ENCODE assay signal across 21 mouse cellular contexts in genomic region chr16:18751101-18751500, GRCm38 (mm10). TPM values are rescaled to one million over a fixed set of nuclear protein-coding genes. Genes with fewer than 3 reads are reported as not detected.
A peak's percentile ranks its signal among the peaks of the same experiment; 100 is the strongest.
DNase-seq lines count a peak whose midpoint lies in the region; ATAC-seq and TF ChIP-seq lines count a peak whose summit lies in the region.
"Had no signal": no experiment of that assay in that cellular context is flagged by ENCODE, and none has a peak within 500 bp of the region (broad histone marks: within the 10 kb centered on the region; RNA-seq: fewer than 3 reads in every experiment).

No protein-coding gene starts in this region.

- H3K27ac ChIP-seq in kidney, embryonic 16.5 days (ENCODE audit: low read length) = no peak overlapping the region
- H3K27ac ChIP-seq in liver, postnatal 0 days (ENCODE audit: low read depth) = no peak overlapping the region
- H3K27ac ChIP-seq: embryonic facial prominence, embryonic 12.5 days; forebrain, embryonic 15.5 days; hindbrain, embryonic 15.5 days had no signal

- no peaks in the 10 kb centered on the region for H3K36me3 ChIP-seq in kidney, embryonic 16.5 days (ENCODE audit: insufficient read depth, low read length)
- H3K36me3 ChIP-seq in liver, postnatal 0 days (replicated peaks; ENCODE audit: insufficient read depth, low read length) = no peaks in the 10 kb centered on the region
- H3K36me3 ChIP-seq: embryonic facial prominence, embryonic 12.5 days; forebrain, embryonic 15.5 days; G1E; hindbrain, embryonic 15.5 days had no signal

- WGBS in kidney, embryonic 16.5 days = 50% methylated on average over 11 of the region's 11 CpGs
- WGBS in liver, postnatal 0 days (ENCODE audit: insufficient replicate concordance) = 75% methylated on average over 11 of the region's 11 CpGs

- no peaks in the 10 kb centered on the region for H3K9me3 ChIP-seq in kidney, embryonic 16.5 days (ENCODE audit: low read length)
- no peaks in the 10 kb centered on the region for H3K9me3 ChIP-seq in liver, postnatal 0 days (ENCODE audit: low read length)
- H3K9me3 ChIP-seq: embryonic facial prominence, embryonic 12.5 days; forebrain, embryonic 15.5 days; G1E; hindbrain, embryonic 15.5 days had no signal

- no peak overlapping the region for H3K4me3 ChIP-seq in kidney, embryonic 16.5 days (ENCODE audit: low read length)
- no peak overlapping the region for H3K4me3 ChIP-seq in liver, postnatal 0 days (ENCODE audit: low read depth, low read length)
- H3K4me3 ChIP-seq: embryonic facial prominence, embryonic 12.5 days; forebrain, embryonic 15.5 days; hindbrain, embryonic 15.5 days had no signal

- no peak overlapping the region for H3K4me2 ChIP-seq in kidney, embryonic 16.5 days (replicated peaks; ENCODE audit: low read depth, low read length)
- H3K4me2 ChIP-seq in liver, postnatal 0 days (ENCODE audit: low read depth, low read length) = no peak overlapping the region
- H3K4me2 ChIP-seq: embryonic facial prominence, embryonic 12.5 days; forebrain, embryonic 15.5 days; heart, embryonic 11.5 days; hindbrain, embryonic 15.5 days had no signal

- DNase-seq in adrenal gland, postnatal 14 days = peak; percentile 14
- DNase-seq in adrenal gland, postnatal 10 days = no peak
- no peak for DNase-seq in kidney, adult 11 months
- DNase-seq in liver, postnatal 0 days = no peak
- DNase-seq in liver = no peak
- DNase-seq in lung, postnatal 10 days = peak; percentile 19
- DNase-seq in lung, adult 18-20 months = no peak
- DNase-seq: adrenal gland, postnatal 25 days; B cell, adult 2 months; cerebellum, adult 2 months; cerebellum, postnatal 10 days; embryo, embryonic 11 days; gastrocnemius, postnatal 36 days had no signal

- no peak for TF ChIP-seq EP300 in liver, postnatal 0 days (IDR thresholded peaks at IDR 0.05; ENCODE audit: low read depth)

- ATAC-seq in kidney, embryonic 16.5 days (ENCODE audit: low FRiP score, low TSS enrichment) = peak; percentile 70; the same call in 1 of the 2 replicates
- peak; percentile 41 for ATAC-seq in liver, postnatal 0 days
- ATAC-seq: CD4-positive, CD25-positive, alpha-beta regulatory T cell, adult 4 months; forebrain, embryonic 15.5 days had no signal

- no peaks in the 10 kb centered on the region for H3K27me3 ChIP-seq in kidney, embryonic 16.5 days (ENCODE audit: insufficient read depth, low read length)
- no peaks in the 10 kb centered on the region for H3K27me3 ChIP-seq in liver, postnatal 0 days (ENCODE audit: insufficient read depth, low read length)
- H3K27me3 ChIP-seq: embryonic facial prominence, embryonic 12.5 days; forebrain, embryonic 15.5 days; hindbrain, embryonic 15.5 days had no signal

- no peaks in the 10 kb centered on the region; the same call in 1 of the 2 replicates for H3K4me1 ChIP-seq in kidney, embryonic 16.5 days (ENCODE audit: insufficient read depth, low read length)
- no peaks in the 10 kb centered on the region for H3K4me1 ChIP-seq in liver, postnatal 0 days (ENCODE audit: insufficient read depth)
- H3K4me1 ChIP-seq: embryonic facial prominence, embryonic 12.5 days; forebrain, embryonic 15.5 days; hindbrain, embryonic 15.5 days had no signal

- no peak for TF ChIP-seq CTCF in liver, postnatal 0 days (IDR thresholded peaks at IDR 0.05; ENCODE audit: low read depth)

- no peak overlapping the region for H3K9ac ChIP-seq in kidney, embryonic 16.5 days (replicated peaks; ENCODE audit: low read length)
- H3K9ac ChIP-seq in liver, postnatal 0 days (replicated peaks) = no peak overlapping the region
- H3K9ac ChIP-seq: embryonic facial prominence, embryonic 12.5 days; forebrain, embryonic 15.5 days; hindbrain, embryonic 15.5 days had no signal

RNA-seq across cellular contexts. Expression of gene Cldn5, which starts 25.5 kb away (rescaled TPM):
- total RNA-seq in adrenal gland, postnatal 14 days (2021) = 44.5 and 61.0 TPM in 2 replicates
- total RNA-seq in adrenal gland, postnatal 10 days (2021) = 100 to 1,000 TPM in 1 of 2 experiments, 10 to 100 TPM in 1; 98.7 to 118 TPM
- polyA plus RNA-seq in kidney, embryonic 16.5 days (2015; fragmentation: Nextera tagmentation; extraction: Ambion mirVana) = 113 and 128 TPM in 2 replicates
- 11.5 and 13.9 TPM in 2 replicates for polyA plus RNA-seq in liver, postnatal 0 days (2015; fragmentation: Nextera tagmentation; extraction: Ambion mirVana)
- total RNA-seq: common myeloid progenitor, adult 5-6 weeks; G1E had no signal
- polyA plus RNA-seq: CD4-positive, CD25-positive, alpha-beta regulatory T cell, adult 4 months had no signal

Comparison
In these comparisons a context has a peak if more than half of its experiments do, and no peak if none do; other contexts are left out.
1. DNase-seq: peak in adrenal gland, postnatal 14 days (single experiment) and lung, postnatal 10 days (single experiment); none in adrenal gland, postnatal 10 days (single experiment), kidney, adult 11 months (single experiment), liver, postnatal 0 days (single experiment), liver (single experiment) and lung, adult 18-20 months (0 of 2).